Comparison of ENCODE assay signal across 12 mouse cellular contexts in genomic region chr5:52319499-52319898, GRCm38 (mm10). TPM values are rescaled to one million over a fixed set of nuclear protein-coding genes. Genes with fewer than 3 reads are reported as not detected.
"Had no signal": no experiment of that assay in that cellular context is flagged by ENCODE, and none has a peak within 500 bp of the region (broad histone marks: within the 10 kb centered on the region; RNA-seq: fewer than 3 reads in every experiment).

No protein-coding gene starts in this region.

- DNase-seq: gastrocnemius, adult 2 months; gastrocnemius, postnatal 10 days; gastrocnemius, postnatal 25 days; heart, adult 2 months; heart, postnatal 10 days; heart, postnatal 4 days; kidney, adult 18-20 months; kidney, postnatal 14 days; kidney, postnatal 4 days; liver; liver, embryonic 13.5 days had no signal

RNA-seq across cellular contexts. Expression of gene Sod3, which starts 44.1 kb away (rescaled TPM):
- total RNA-seq: granulocyte monocyte progenitor cell, adult 5-6 weeks had no signal
